ENCODE assay signal across 24 mouse cellular contexts in genomic region chr10:116333666-116334065, GRCm38 (mm10). TPM values are rescaled to one million over a fixed set of nuclear protein-coding genes. Genes with fewer than 3 reads are reported as not detected.
DNase-seq lines count a peak whose midpoint lies in the region; ATAC-seq and TF ChIP-seq lines count a peak whose summit lies in the region.
"Had no signal": no experiment of that assay in that cellular context is flagged by ENCODE, and none has a peak within 500 bp of the region (broad histone marks: within the 10 kb centered on the region; RNA-seq: fewer than 3 reads in every experiment).

No protein-coding gene starts in this region.

- no peak overlapping the region for H3K27ac ChIP-seq in kidney, embryonic 15.5 days
- no peak overlapping the region for H3K27ac ChIP-seq in midbrain, embryonic 13.5 days
- no peak overlapping the region for H3K27ac ChIP-seq in midbrain, embryonic 10.5 days (replicated peaks)
- H3K27ac ChIP-seq in midbrain, embryonic 15.5 days: no peak overlapping the region
- H3K27ac ChIP-seq in stomach, postnatal 0 days (replicated peaks): no peak overlapping the region
- H3K27ac ChIP-seq: embryonic facial prominence, embryonic 10.5 days; forebrain, embryonic 15.5 days; heart, embryonic 10.5 days; intestine, embryonic 15.5 days; liver, embryonic 15.5 days; lung, embryonic 15.5 days had no signal

- ATAC-seq in kidney, embryonic 15.5 days (replicated peaks; ENCODE audit: low FRiP score): peak; percentile 72
- ATAC-seq in midbrain, embryonic 13.5 days: 0 out of 2 replicates have a peak, but pooled peaks have one; percentile 60
- ATAC-seq in midbrain, embryonic 15.5 days (replicated peaks): 0 out of 2 replicates have a peak, but pooled peaks have one; percentile 42
- no peak for ATAC-seq in stomach, postnatal 0 days (ENCODE audit: low FRiP score, low TSS enrichment)
- ATAC-seq in megakaryocyte-erythroid progenitor cell, adult 5-6 weeks (replicated peaks; ENCODE audit: low FRiP score, low TSS enrichment, poor library complexity, severe bottlenecking): no peak
- ATAC-seq: forebrain, embryonic 15.5 days; intestine, embryonic 15.5 days had no signal

- peaks cover 6% of the 10 kb centered on the region for H3K4me1 ChIP-seq in kidney, embryonic 15.5 days
- H3K4me1 ChIP-seq in midbrain, embryonic 13.5 days (replicated peaks): peaks cover 8% of the 10 kb centered on the region; the same call in 1 of the 2 replicates
- H3K4me1 ChIP-seq in midbrain, embryonic 10.5 days: peaks cover 20% of the 10 kb centered on the region
- peaks cover 8% of the 10 kb centered on the region for H3K4me1 ChIP-seq in midbrain, embryonic 15.5 days
- no peaks in the 10 kb centered on the region for H3K4me1 ChIP-seq in stomach, postnatal 0 days (replicated peaks; ENCODE audit: control insufficient read depth, insufficient read depth)
- H3K4me1 ChIP-seq: heart, embryonic 10.5 days; intestine, embryonic 15.5 days; liver, embryonic 15.5 days; megakaryocyte, embryonic 14.5 days had no signal

- no peaks in the 10 kb centered on the region for H3K27me3 ChIP-seq in kidney, embryonic 15.5 days
- 0 out of 2 replicates have a peak, but pooled peaks cover 3% of the 10 kb centered on the region for H3K27me3 ChIP-seq in midbrain, embryonic 13.5 days
- peaks cover 13% of the 10 kb centered on the region for H3K27me3 ChIP-seq in midbrain, embryonic 10.5 days (ENCODE audit: low read depth, poor library complexity, severe bottlenecking)
- no peaks in the 10 kb centered on the region for H3K27me3 ChIP-seq in midbrain, embryonic 15.5 days (replicated peaks)
- H3K27me3 ChIP-seq in stomach, postnatal 0 days (ENCODE audit: control insufficient read depth, insufficient read depth, low read length): no peaks in the 10 kb centered on the region
- H3K27me3 ChIP-seq: forebrain, embryonic 15.5 days; intestine, embryonic 15.5 days; liver, embryonic 15.5 days; lung, embryonic 15.5 days had no signal

- H3K36me3 ChIP-seq in kidney, embryonic 15.5 days: no peaks in the 10 kb centered on the region
- no peaks in the 10 kb centered on the region for H3K36me3 ChIP-seq in midbrain, embryonic 13.5 days
- H3K36me3 ChIP-seq in midbrain, embryonic 10.5 days: no peaks in the 10 kb centered on the region
- no peaks in the 10 kb centered on the region for H3K36me3 ChIP-seq in midbrain, embryonic 15.5 days (replicated peaks)
- H3K36me3 ChIP-seq in stomach, postnatal 0 days (ENCODE audit: control insufficient read depth, insufficient read depth, low read length): no peaks in the 10 kb centered on the region
- H3K36me3 ChIP-seq: embryonic facial prominence, embryonic 10.5 days; forebrain, embryonic 15.5 days; heart, embryonic 10.5 days; intestine, embryonic 15.5 days; liver, embryonic 15.5 days; lung, embryonic 15.5 days had no signal

- no peak overlapping the region for H3K9ac ChIP-seq in kidney, embryonic 15.5 days
- H3K9ac ChIP-seq in midbrain, embryonic 13.5 days (replicated peaks): no peak overlapping the region
- no peak overlapping the region for H3K9ac ChIP-seq in midbrain, embryonic 15.5 days
- H3K9ac ChIP-seq in stomach, postnatal 0 days (ENCODE audit: low read length): no peak overlapping the region
- H3K9ac ChIP-seq: forebrain, embryonic 15.5 days; intestine, embryonic 15.5 days; liver, embryonic 15.5 days; lung, embryonic 15.5 days had no signal

- no peak overlapping the region for H3K4me2 ChIP-seq in kidney, embryonic 15.5 days
- no peak overlapping the region for H3K4me2 ChIP-seq in midbrain, embryonic 13.5 days (replicated peaks)
- no peak overlapping the region for H3K4me2 ChIP-seq in midbrain, embryonic 15.5 days
- no peak overlapping the region for H3K4me2 ChIP-seq in stomach, postnatal 0 days (replicated peaks; ENCODE audit: low read depth)
- H3K4me2 ChIP-seq: forebrain, embryonic 15.5 days; intestine, embryonic 15.5 days; liver, embryonic 15.5 days; lung, embryonic 15.5 days had no signal

- no peak overlapping the region for H3K4me3 ChIP-seq in kidney, embryonic 15.5 days (replicated peaks)
- no peak overlapping the region for H3K4me3 ChIP-seq in midbrain, embryonic 13.5 days (replicated peaks)
- no peak overlapping the region for H3K4me3 ChIP-seq in midbrain, embryonic 10.5 days
- no peak overlapping the region for H3K4me3 ChIP-seq in midbrain, embryonic 15.5 days
- no peak overlapping the region for H3K4me3 ChIP-seq in stomach, postnatal 0 days (ENCODE audit: low read depth, low read length)
- H3K4me3 ChIP-seq: embryonic facial prominence, embryonic 10.5 days; forebrain, embryonic 15.5 days; heart, embryonic 10.5 days; intestine, embryonic 15.5 days; liver, embryonic 15.5 days; lung, embryonic 15.5 days; megakaryocyte, embryonic 14.5 days had no signal

- no peak for TF ChIP-seq CTCF in stomach, postnatal 0 days (IDR thresholded peaks at IDR 0.05; ENCODE audit: low read depth)

- no peak for TF ChIP-seq EP300 in stomach, postnatal 0 days (optimal IDR thresholded peaks at IDR 0.05)

- no peak for DNase-seq in kidney, postnatal 25 days
- no peak for DNase-seq in midbrain, embryonic 10.5 days (ENCODE audit: low spot score)
- DNase-seq in stomach, postnatal 0 days (ENCODE audit: low spot score): no peak
- DNase-seq: adrenal gland, adult 2 months; cerebellum, adult 11-12 months; cerebellum, postnatal 10 days; kidney, postnatal 36 days; liver; lung, postnatal 36 days; right cerebral cortex, postnatal 14 days; thymus, postnatal 14 days had no signal

- 44% methylated on average over 16 of the region's 16 CpGs for WGBS in kidney, embryonic 15.5 days
- WGBS in midbrain, embryonic 13.5 days: 40% methylated on average over 16 of the region's 16 CpGs
- WGBS in midbrain, embryonic 10.5 days: 60% methylated on average over 16 of the region's 16 CpGs
- WGBS in midbrain, embryonic 15.5 days: 30% methylated on average over 16 of the region's 16 CpGs
- 62% methylated on average over 16 of the region's 16 CpGs for WGBS in stomach, postnatal 0 days

- H3K9me3 ChIP-seq in kidney, embryonic 15.5 days (replicated peaks): no peaks in the 10 kb centered on the region
- no peaks in the 10 kb centered on the region for H3K9me3 ChIP-seq in midbrain, embryonic 13.5 days
- no peaks in the 10 kb centered on the region for H3K9me3 ChIP-seq in midbrain, embryonic 10.5 days (replicated peaks)
- no peaks in the 10 kb centered on the region for H3K9me3 ChIP-seq in midbrain, embryonic 15.5 days
- no peaks in the 10 kb centered on the region for H3K9me3 ChIP-seq in stomach, postnatal 0 days (ENCODE audit: control insufficient read depth, low read length)
- H3K9me3 ChIP-seq: embryonic facial prominence, embryonic 10.5 days; forebrain, embryonic 15.5 days; heart, embryonic 10.5 days; intestine, embryonic 15.5 days; liver, embryonic 15.5 days; lung, embryonic 15.5 days had no signal

RNA-seq across cellular contexts. Expression of gene Ptprb, which starts 58.3 kb away (rescaled TPM):
- 7.2 and 7.4 TPM in 2 replicates for polyA plus RNA-seq in kidney, embryonic 15.5 days (2015; fragmentation: Nextera tagmentation; extraction: Ambion mirVana)
- 2.7 and 2.8 TPM in 2 replicates for polyA plus RNA-seq in midbrain, embryonic 13.5 days (2015; fragmentation: Nextera tagmentation; extraction: Ambion mirVana)
- polyA plus RNA-seq in midbrain, embryonic 10.5 days (2016; fragmentation: Nextera tagmentation; extraction: Ambion mirVana): 2.0 and 2.8 TPM in 2 replicates
- polyA plus RNA-seq in midbrain, embryonic 15.5 days (2015; fragmentation: Nextera tagmentation; extraction: Ambion mirVana): 3.6 and 3.9 TPM in 2 replicates
- 2.5 and 2.8 TPM in 2 replicates for polyA plus RNA-seq in stomach, postnatal 0 days (2015; fragmentation: Nextera tagmentation; extraction: Ambion mirVana)
- not detected in 2 replicates for total RNA-seq in megakaryocyte-erythroid progenitor cell, adult 5-6 weeks (2014; fragmentation: Nextera tagmentation)
- not detected in 2 replicates for total RNA-seq in megakaryocyte-erythroid progenitor cell, adult 5-6 weeks (2017)
- total RNA-seq: hematopoietic stem cell, adult 5-6 weeks; MEL had no signal

Comparison
In these comparisons a context has a peak if more than half of its experiments do, and no peak if none do; other contexts are left out.
1. ATAC-seq: peak in kidney, embryonic 15.5 days (single experiment), midbrain, embryonic 13.5 days (single experiment) and midbrain, embryonic 15.5 days (single experiment); none in stomach, postnatal 0 days (single experiment) and megakaryocyte-erythroid progenitor cell, adult 5-6 weeks (single experiment).